Mouse (Mus musculus): ENCODE results near the gene Anp32e. TPM values are rescaled to one million over a fixed set of nuclear protein-coding genes. Genes with fewer than 3 reads are reported as not detected.

Anp32e gene
- total and polyA plus RNA-seq, 3 experiments: 94.7 to 405 (median 180) TPM

GRCm38 (mm10) chr3:95992990-95993603 lies 64.1 kb downstream of the Anp32e start:
- H3K4me3 ChIP-seq (ENCODE audit: low read depth, low read length): no peak overlapping the region
- H3K9me3 ChIP-seq (replicated peaks): no peaks in the 10 kb centered on the region
- H3K36me3 ChIP-seq (replicated peaks): peaks cover 18% of the 10 kb centered on the region
- no peak for DNase-seq (ENCODE audit: low spot score)
- H3K27me3 ChIP-seq (ENCODE audit: insufficient read depth, low read length): peaks cover 39% of the 10 kb centered on the region
- no peak for ATAC-seq (ENCODE audit: extremely low read depth, insufficient number of reproducible peaks, low FRiP score, poor library complexity, severe bottlenecking)
- H3K4me1 ChIP-seq (ENCODE audit: insufficient read depth, low read depth, low read length): peaks cover 44% of the 10 kb centered on the region
- no peak for TF ChIP-seq TAL1 (conservative IDR thresholded peaks at IDR 0.05; ENCODE audit: low read depth, low read length)
- no peak for TF ChIP-seq CTCF (IDR thresholded peaks at IDR 0.05; ENCODE audit: low read depth, low read length)
- TF ChIP-seq GATA1 (IDR thresholded peaks at IDR 0.05; ENCODE audit: borderline replicate concordance, low read length): no peak
- no peak for TF ChIP-seq POLR2AphosphoS5 (IDR thresholded peaks at IDR 0.05; ENCODE audit: insufficient replicate concordance, low read depth, low read length)
- no peak for TF ChIP-seq GATA2 (IDR thresholded peaks at IDR 0.05; ENCODE audit: borderline replicate concordance, low read depth, low read length)

- Histone ChIP-seq H3K36me3 (replicated peaks) (peaks cover 18% of the 10 kb centered on the region), H3K27me3 (ENCODE audit: insufficient read depth, low read length) (peaks cover 39% of the 10 kb centered on the region), H3K4me3 (ENCODE audit: low read depth, low read length) (no peak overlapping the region), H3K4me1 (ENCODE audit: insufficient read depth, low read depth, low read length) (peaks cover 48% of the 10 kb centered on the region), H3K9me3 (replicated peaks) (no peaks in the 10 kb centered on the region)
- ATAC-seq (ENCODE audit: extremely low read depth, insufficient number of reproducible peaks, low FRiP score, poor library complexity, severe bottlenecking) (no peak), DNase-seq (ENCODE audit: low spot score) (no peak)
- TF ChIP-seq POLR2AphosphoS5 (IDR thresholded peaks at IDR 0.05; ENCODE audit: insufficient replicate concordance, low read depth, low read length) (no peak), TAL1 (conservative IDR thresholded peaks at IDR 0.05; ENCODE audit: low read depth, low read length) (no peak), CTCF (IDR thresholded peaks at IDR 0.05; ENCODE audit: low read depth, low read length) (no peak), GATA2 (IDR thresholded peaks at IDR 0.05; ENCODE audit: borderline replicate concordance, low read depth, low read length) (no peak), GATA1 (IDR thresholded peaks at IDR 0.05; ENCODE audit: borderline replicate concordance, low read length) (no peak)
Observed at GRCm38 (mm10) chr3:95993881-95994280, 64.8 kb downstream of the Anp32e start.

DNA sequence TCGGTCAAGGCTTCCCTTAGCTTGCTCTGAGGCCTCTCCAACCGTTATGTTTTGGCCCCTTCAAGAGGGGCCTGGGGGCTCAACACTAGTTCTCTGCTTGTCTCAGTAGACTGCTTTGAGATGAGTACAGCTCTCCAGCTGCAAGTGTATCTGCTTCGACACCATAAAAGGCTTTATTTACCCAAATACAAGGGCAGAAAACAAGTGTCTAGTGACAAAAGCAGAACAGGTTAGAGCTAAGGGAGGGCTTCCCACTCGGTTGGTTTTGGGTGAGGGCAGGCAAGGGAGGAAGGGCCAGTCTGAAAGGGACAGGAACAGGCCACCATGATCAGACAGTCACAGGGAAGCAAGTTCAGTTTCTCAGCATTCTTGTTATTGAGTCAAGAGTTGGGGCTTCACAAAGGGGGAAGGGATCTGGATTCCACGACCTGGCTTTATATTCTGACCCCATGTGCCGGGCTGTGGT lies 65.4 kb downstream of the Anp32e start:
- Histone ChIP-seq H3K4me1 (ENCODE audit: insufficient read depth, low read depth, low read length) (peaks cover 54% of the 10 kb centered on the region), H3K4me3 (ENCODE audit: low read depth, low read length) (no peak overlapping the region), H3K9me3 (replicated peaks) (no peaks in the 10 kb centered on the region), H3K27me3 (ENCODE audit: insufficient read depth, low read length) (peaks cover 39% of the 10 kb centered on the region), H3K36me3 (replicated peaks) (peaks cover 12% of the 10 kb centered on the region)
- TF ChIP-seq POLR2AphosphoS5 (IDR thresholded peaks at IDR 0.05; ENCODE audit: insufficient replicate concordance, low read depth, low read length) (no peak), CTCF (IDR thresholded peaks at IDR 0.05; ENCODE audit: low read depth, low read length) (no peak), TAL1 (conservative IDR thresholded peaks at IDR 0.05; ENCODE audit: low read depth, low read length) (no peak), GATA1 (IDR thresholded peaks at IDR 0.05; ENCODE audit: borderline replicate concordance, low read length) (no peak), GATA2 (IDR thresholded peaks at IDR 0.05; ENCODE audit: borderline replicate concordance, low read depth, low read length) (no peak)
- ATAC-seq (ENCODE audit: extremely low read depth, insufficient number of reproducible peaks, low FRiP score, poor library complexity, severe bottlenecking) (no peak), DNase-seq (ENCODE audit: low spot score) (no peak)

DNA sequence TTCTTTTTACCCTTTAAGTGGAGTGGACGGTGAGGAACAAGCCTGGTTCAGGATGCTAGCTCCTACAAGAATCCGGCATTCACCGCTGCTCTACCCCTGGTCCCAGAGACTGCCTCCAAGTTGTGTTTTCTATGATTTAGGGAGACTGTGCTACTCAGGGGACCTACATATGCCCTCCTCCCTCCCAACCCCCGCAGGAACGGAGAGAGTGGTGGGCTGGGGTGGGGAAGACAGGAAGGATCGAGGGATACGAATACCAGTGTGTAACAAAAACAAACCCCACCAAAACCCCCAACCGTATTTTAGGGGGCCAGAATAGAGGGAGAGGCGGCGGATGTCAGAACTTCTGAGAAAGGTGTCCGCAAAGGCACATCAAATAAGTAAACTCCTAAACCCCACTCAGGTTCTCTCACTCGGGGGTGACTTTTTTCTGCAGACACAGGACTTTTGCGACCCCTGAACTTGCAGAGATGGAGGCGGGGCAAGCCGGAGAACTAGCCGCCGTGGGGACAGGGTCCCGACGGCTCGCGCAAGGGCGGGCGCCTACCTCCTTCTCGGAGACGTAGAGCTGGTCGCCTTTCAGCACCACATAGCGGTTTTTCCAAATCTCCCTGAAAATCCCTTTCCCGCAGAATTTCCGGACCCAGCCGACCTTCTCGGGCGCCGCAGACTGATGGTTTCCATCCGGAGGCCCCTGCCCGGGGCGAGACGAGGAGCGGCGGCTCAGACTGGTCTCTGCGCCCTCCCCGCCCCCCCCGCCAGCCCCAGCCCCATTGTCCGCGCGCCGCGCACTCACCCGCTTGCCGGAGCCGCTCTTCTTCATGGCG lies 66.1 kb downstream of the Anp32e start:
- ATAC-seq (ENCODE audit: extremely low read depth, insufficient number of reproducible peaks, low FRiP score, poor library complexity, severe bottlenecking): no peak
- Histone ChIP-seq H3K36me3 (replicated peaks) (peaks cover 12% of the 10 kb centered on the region), H3K9me3 (replicated peaks) (no peaks in the 10 kb centered on the region), H3K27me3 (ENCODE audit: insufficient read depth, low read length) (peaks cover 39% of the 10 kb centered on the region), H3K4me3 (ENCODE audit: low read depth, low read length) (peak overlapping the region; percentile 72), H3K4me1 (ENCODE audit: insufficient read depth, low read depth, low read length) (peaks cover 62% of the 10 kb centered on the region)
- no peak for DNase-seq (ENCODE audit: low spot score)
- no peak for TF ChIP-seq CTCF (IDR thresholded peaks at IDR 0.05; ENCODE audit: low read depth, low read length)
- TF ChIP-seq GATA1 (IDR thresholded peaks at IDR 0.05; ENCODE audit: borderline replicate concordance, low read length): no peak
- no peak for TF ChIP-seq GATA2 (IDR thresholded peaks at IDR 0.05; ENCODE audit: borderline replicate concordance, low read depth, low read length)
- TF ChIP-seq TAL1 (conservative IDR thresholded peaks at IDR 0.05; ENCODE audit: low read depth, low read length): no peak
- no peak for TF ChIP-seq POLR2AphosphoS5 (IDR thresholded peaks at IDR 0.05; ENCODE audit: insufficient replicate concordance, low read depth, low read length)

DNA sequence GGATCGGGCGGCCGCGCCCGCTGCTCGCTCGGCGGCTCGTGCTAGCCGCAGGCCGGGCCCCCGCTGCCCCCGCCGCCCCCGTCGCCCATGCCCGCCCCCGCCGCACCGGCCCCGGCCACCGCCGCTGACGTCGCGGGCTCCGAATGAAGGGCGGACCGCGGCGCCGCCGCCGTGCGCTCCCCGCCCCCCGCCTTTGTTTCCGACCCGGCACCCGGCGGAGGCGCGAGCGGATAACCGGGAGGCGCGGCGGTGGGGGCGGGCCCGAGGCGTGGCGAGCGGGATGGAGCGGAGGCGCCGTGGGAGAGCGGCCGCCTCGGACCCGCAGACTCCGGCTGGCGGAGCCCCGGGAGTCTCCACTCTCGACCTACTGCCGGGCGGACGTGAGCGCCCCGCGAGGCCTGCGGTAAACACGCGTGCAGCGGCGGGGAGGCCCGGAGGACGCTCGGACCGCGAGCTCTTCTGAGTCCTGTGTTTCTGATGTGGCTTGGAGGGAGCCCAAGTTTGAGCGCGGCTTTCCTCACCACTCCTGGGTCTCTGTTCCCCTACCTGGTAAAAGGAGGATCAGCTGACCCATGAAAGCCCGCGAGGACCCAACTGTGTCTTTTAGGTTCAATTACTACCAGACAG lies 66.9 kb downstream of the Anp32e start, which contains the start of gene Plekho1:
TSS of gene Plekho1 (minus strand) at position 200 of the 627 bp plus-strand sequence.
- ATAC-seq (ENCODE audit: extremely low read depth, insufficient number of reproducible peaks, low FRiP score, poor library complexity, severe bottlenecking) (no peak), DNase-seq (ENCODE audit: low spot score) (no peak)
- H3K9me3 ChIP-seq (replicated peaks): no peaks in the 10 kb centered on the region
- TF ChIP-seq POLR2AphosphoS5 (IDR thresholded peaks at IDR 0.05; ENCODE audit: insufficient replicate concordance, low read depth, low read length) (no peak), CTCF (IDR thresholded peaks at IDR 0.05; ENCODE audit: low read depth, low read length) (no peak), TAL1 (conservative IDR thresholded peaks at IDR 0.05; ENCODE audit: low read depth, low read length) (no peak), GATA2 (IDR thresholded peaks at IDR 0.05; ENCODE audit: borderline replicate concordance, low read depth, low read length) (no peak), GATA1 (IDR thresholded peaks at IDR 0.05; ENCODE audit: borderline replicate concordance, low read length) (no peak)
- peaks cover 39% of the 10 kb centered on the region for H3K27me3 ChIP-seq (ENCODE audit: insufficient read depth, low read length)
- H3K36me3 ChIP-seq (replicated peaks): peaks cover 9% of the 10 kb centered on the region
- peaks cover 68% of the 10 kb centered on the region for H3K4me1 ChIP-seq (ENCODE audit: insufficient read depth, low read depth, low read length)
- H3K4me3 ChIP-seq (ENCODE audit: low read depth, low read length): peak within 1 kb of the TSS; percentile 72
